Mouse (Mus musculus) stomach, postnatal 0 days (tissue): ENCODE measurements around the gene Arnt2.

Source experiments
- CTCF ChIP-seq: IDR thresholded peaks from 2 replicates; pipeline ENCODE4 v1.5.1; 2016; ENCODE audit warnings: antibody characterized with exemption, low read depth, mild to moderate bottlenecking, moderate library complexity
- EP300 ChIP-seq: optimal IDR thresholded peaks from 2 replicates; pipeline ENCODE3; 2016; ENCODE audit warnings: antibody characterized with exemption

DNA sequence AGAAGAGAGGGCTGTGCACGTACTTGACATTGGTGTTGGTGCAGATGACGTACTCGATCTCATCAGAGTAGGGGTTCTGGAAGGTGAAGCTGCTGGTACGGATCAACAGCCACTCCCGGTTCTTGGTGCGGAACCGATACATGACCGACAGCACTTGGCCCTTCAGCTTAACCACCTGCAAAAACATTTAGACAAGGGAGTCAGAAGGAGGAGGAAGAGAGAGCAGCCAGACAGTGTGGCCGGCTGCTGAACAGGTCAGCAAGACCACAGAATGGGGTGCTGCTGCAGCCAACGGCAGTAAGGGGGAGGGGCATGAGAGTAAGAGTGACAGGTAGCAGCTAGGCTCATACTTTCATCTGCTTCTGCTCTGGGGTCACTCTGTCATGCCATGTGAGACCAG is 134.7 kb downstream of the Arnt2 start:
- TF ChIP-seq CTCF (no peak), EP300 (no peak)
